Mouse (Mus musculus) intestine, postnatal 0 days (tissue): ENCODE results near the gene Lrrc17. TPM values are rescaled to one million over a fixed set of nuclear protein-coding genes. Genes with fewer than 3 reads are reported as not detected.

Experiments used
- ATAC-seq: fragments of 200-750 bp; cut with Nextera tagmentation; 2 replicates; pipeline ENCODE4 v1.8.0; 2017; ENCODE audit warnings: mild to moderate bottlenecking, moderate TSS enrichment, moderate library complexity
- H3K27ac ChIP-seq: fragments of 300-500 bp; sonication (generic); 2 replicates; pipeline ENCODE4 v1.5.1; 2014; ENCODE audit warnings: mild to moderate bottlenecking, low read depth, low read length, moderate library complexity
- H3K27me3 ChIP-seq: fragments of 300-500 bp; sonication (generic); replicated peaks from 2 replicates; pipeline ENCODE4 v1.6.1; 2014; ENCODE audit warnings: low read length, mixed read lengths; ENCODE audit not compliant: control insufficient read depth, insufficient read depth
- H3K36me3 ChIP-seq: fragments of 300-500 bp; sonication (generic); 2 replicates; pipeline ENCODE4 v1.6.1; 2014; ENCODE audit warnings: mild to moderate bottlenecking, moderate library complexity; ENCODE audit not compliant: control insufficient read depth, insufficient read depth
- H3K4me1 ChIP-seq: fragments of 300-500 bp; sonication (generic); replicated peaks from 2 replicates; pipeline ENCODE4 v1.6.1; 2014; ENCODE audit warnings: antibody characterized with exemption, low read length, mixed read lengths; ENCODE audit not compliant: control insufficient read depth, insufficient read depth
- H3K4me2 ChIP-seq: fragments of 300-500 bp; sonication (generic); replicated peaks from 2 replicates; pipeline ENCODE4 v1.6.1; 2014; ENCODE audit warnings: low read depth, mild to moderate bottlenecking, moderate library complexity
- H3K4me3 ChIP-seq: fragments of 300-500 bp; sonication (generic); 2 replicates; pipeline ENCODE4 v1.5.1; 2014; ENCODE audit warnings: low read depth, low read length
- H3K9ac ChIP-seq: fragments of 300-500 bp; sonication (generic); 2 replicates; pipeline ENCODE4 v1.6.1; 2014; ENCODE audit warnings: mild to moderate bottlenecking, low read depth, low read length
- H3K9me3 ChIP-seq: fragments of 300-500 bp; sonication (generic); 2 replicates; pipeline ENCODE4 v1.6.1; 2016; ENCODE audit warnings: mixed run types; ENCODE audit not compliant: control insufficient read depth
- CTCF ChIP-seq: sonication (generic); IDR thresholded peaks from 2 replicates; pipeline ENCODE4 v1.5.1; 2016; ENCODE audit warnings: low read depth, mild to moderate bottlenecking, control low read depth, antibody characterized with exemption, moderate library complexity
- WGBS: fragments of 180-500 bp; shearing (Covaris S2); extraction: QIAGEN DNeasy Blood & Tissue Kit; methylation state at CpG from one replicate; pipeline ENCODE4 v1.1.7; 2014; 5-methylcytosine and 5-hydroxymethylcytosine counted together
- polyA plus RNA-seq: library from polyadenylated mRNA; unstranded; fragments of >200 nt; fragmentation: Nextera tagmentation; extraction: Ambion mirVana; gene quantifications from 2 replicates; pipeline ENCODE4 v1.2.1, GENCODE M21; 2015

The Lrrc17 gene
- polyA plus RNA-seq, 1 experiment from 2014 or later: 10.3 TPM

DNA sequence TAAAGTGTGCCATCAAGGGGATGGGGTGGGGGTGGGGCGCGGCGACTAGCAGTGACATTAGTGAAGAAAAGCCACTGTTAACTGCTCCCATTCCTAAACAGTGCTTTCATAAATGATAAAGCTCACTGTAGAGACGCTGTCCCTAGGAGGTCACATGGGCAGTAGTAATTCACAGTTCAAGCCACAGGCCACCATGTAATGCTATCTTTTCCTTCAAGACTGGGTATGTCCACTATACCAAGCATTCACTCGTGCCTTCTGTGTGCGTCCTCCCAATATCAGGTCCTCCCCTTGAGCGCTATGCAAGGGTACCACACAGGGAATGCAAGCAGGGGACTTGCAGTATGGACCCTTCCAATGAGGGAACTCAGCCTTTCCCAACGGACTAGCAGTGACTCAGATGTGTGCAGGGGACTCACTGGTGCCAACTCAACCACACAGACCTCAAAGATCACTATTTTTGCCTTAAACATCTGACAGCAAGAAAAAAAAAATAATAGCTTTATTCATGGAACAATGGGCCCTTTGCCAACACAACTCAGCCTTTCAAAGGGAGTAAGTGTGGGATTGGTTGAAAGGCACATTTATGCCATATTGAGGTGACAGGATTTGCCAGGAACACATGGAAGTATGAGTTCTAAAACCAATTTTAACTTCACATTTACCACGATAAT lies 22.2 kb downstream of the Lrrc17 start:
- H3K9ac ChIP-seq: no peak overlapping the region
- H3K9me3 ChIP-seq: no peaks in the 10 kb centered on the region
- H3K27ac ChIP-seq: no peak overlapping the region
- no peak overlapping the region for H3K4me3 ChIP-seq
- WGBS: 94% methylated on average over 9 of the region's 9 CpGs
- no peaks in the 10 kb centered on the region for H3K4me1 ChIP-seq
- no peak for ATAC-seq
- no peak for TF ChIP-seq CTCF
- H3K36me3 ChIP-seq: no peaks in the 10 kb centered on the region
- no peaks in the 10 kb centered on the region for H3K27me3 ChIP-seq
- H3K4me2 ChIP-seq: no peak overlapping the region

DNA sequence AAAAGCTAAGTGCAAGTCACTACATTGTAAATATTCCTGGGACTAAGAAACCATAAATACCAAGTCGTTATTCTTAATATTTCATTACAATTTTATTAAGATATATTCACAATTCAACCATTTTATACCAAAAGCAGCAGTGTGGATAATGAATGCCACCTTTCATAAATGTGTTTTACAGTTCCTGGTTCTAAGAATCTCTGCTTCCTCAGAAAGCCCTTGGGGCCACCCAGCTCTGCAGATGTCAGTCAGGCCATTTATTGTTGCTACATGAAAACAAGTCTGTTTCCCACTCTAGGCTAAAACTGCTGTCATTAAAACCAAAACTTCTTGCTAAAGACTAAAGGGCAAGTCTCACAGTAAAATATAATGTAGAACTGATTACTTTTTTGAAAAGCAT lies 24.4 kb downstream of the Lrrc17 start:
- ATAC-seq: no peak
- no peak overlapping the region for H3K4me2 ChIP-seq
- H3K27me3 ChIP-seq: no peaks in the 10 kb centered on the region
- no peak overlapping the region for H3K4me3 ChIP-seq
- WGBS: 74% methylated on average over 1 of the region's 1 CpGs
- no peak overlapping the region for H3K9ac ChIP-seq
- H3K36me3 ChIP-seq: no peaks in the 10 kb centered on the region
- no peaks in the 10 kb centered on the region for H3K9me3 ChIP-seq
- TF ChIP-seq CTCF: no peak
- no peak overlapping the region for H3K27ac ChIP-seq
- H3K4me1 ChIP-seq: no peaks in the 10 kb centered on the region

DNA sequence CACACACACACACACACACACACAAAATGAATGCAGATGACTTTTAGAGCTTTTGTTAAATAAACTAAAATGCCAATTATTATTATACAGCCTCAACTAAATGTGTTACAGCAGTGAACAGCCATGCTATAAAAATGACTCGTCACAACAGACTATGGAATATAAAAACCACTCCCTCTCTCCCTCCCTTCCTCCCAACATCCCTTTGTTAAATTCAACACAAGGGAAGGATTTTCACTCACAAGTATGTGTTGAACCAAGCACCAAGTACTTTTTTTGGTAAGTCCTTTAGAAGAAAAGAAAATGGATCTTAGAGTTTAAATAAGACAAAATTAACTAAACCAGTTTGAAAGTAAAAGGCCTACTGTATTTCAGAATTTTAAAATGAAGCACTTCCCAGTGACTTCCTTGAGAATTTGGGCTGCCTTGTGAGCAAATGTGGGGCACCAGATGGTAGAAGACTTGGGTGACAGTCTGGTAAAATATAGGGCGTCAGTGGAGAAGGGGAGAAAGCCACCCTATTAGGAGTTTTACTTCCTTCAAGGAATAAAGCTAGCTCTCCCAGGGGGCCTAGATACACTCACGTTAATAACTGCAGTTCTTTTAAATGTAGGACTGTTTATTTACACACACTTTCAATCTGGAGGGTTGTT lies 29.5 kb downstream of the Lrrc17 start:
- no peak overlapping the region for H3K4me3 ChIP-seq
- no peak overlapping the region for H3K4me2 ChIP-seq
- no peaks in the 10 kb centered on the region for H3K9me3 ChIP-seq
- no peak overlapping the region for H3K9ac ChIP-seq
- H3K27ac ChIP-seq: no peak overlapping the region
- H3K36me3 ChIP-seq: no peaks in the 10 kb centered on the region
- no peak for TF ChIP-seq CTCF
- 64% methylated on average over 3 of the region's 3 CpGs for WGBS
- H3K27me3 ChIP-seq: no peaks in the 10 kb centered on the region
- ATAC-seq: no peak
- H3K4me1 ChIP-seq: no peaks in the 10 kb centered on the region

DNA sequence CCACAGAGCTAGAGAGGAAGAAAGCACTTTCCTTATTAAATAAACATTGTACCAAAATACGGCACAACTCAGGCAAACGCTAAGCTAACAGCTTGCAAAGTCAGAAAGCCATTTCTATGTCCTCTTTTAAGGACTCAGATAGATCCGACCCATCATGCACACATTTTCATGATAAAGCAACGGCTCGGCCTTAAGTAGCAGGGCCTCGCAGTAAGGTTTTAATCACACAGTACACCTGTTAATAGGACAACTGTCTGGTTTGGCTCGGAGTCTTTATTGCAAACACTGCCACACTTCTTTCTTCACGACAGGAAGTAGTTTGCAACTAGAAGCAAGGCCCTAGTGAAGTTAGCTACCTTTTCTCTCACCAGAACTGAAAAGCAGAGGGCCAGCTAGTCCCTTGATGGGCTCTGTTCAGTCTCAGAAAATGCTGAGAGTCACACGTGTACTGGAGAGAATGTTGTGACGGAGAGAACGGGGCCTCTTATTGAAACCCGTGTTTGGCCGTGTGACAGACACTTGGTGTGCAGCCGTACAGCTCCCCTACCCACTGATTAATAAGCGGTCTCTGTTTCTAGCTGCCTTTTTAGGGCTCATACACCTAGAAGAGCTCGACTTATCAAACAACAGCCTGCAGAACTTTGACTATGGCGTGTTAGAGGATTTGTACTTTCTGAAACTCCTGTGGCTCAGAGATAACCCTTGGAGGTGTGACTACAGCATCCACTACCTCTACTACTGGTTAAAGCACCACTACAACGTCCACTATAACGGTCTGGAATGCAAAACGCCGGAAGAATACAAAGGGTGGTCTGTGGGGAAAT lies 31.2 kb downstream of the Lrrc17 start:
- no peak for ATAC-seq
- Histone ChIP-seq H3K36me3 (no peaks in the 10 kb centered on the region), H3K4me3 (no peak overlapping the region), H3K27ac (no peak overlapping the region), H3K9me3 (no peaks in the 10 kb centered on the region), H3K9ac (no peak overlapping the region), H3K4me1 (no peaks in the 10 kb centered on the region), H3K4me2 (no peak overlapping the region), H3K27me3 (no peaks in the 10 kb centered on the region)
- 73% methylated on average over 21 of the region's 21 CpGs for WGBS
- no peak for TF ChIP-seq CTCF

DNA sequence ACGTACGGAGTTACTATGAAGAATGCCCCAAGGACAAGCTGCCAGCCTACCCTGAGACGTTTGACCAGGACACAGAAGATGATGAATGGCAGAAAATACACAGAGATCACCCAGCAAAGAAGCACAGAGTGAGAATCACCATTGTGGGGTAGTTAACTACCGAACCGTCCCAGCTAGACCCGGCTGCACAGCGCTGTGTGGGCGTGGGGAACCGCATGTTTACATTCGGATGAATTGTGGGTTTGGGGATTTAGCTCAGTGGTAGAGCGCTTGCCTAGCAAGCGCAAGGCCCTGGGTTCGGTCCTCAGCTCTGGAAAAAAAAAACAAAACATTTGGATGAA lies 31.8 kb downstream of the Lrrc17 start:
- H3K9me3 ChIP-seq: no peaks in the 10 kb centered on the region
- 79% methylated on average over 13 of the region's 13 CpGs for WGBS
- H3K9ac ChIP-seq: no peak overlapping the region
- H3K27ac ChIP-seq: no peak overlapping the region
- no peak for TF ChIP-seq CTCF
- no peaks in the 10 kb centered on the region for H3K4me1 ChIP-seq
- no peak overlapping the region for H3K4me3 ChIP-seq
- no peak for ATAC-seq
- no peak overlapping the region for H3K4me2 ChIP-seq
- no peaks in the 10 kb centered on the region for H3K27me3 ChIP-seq
- H3K36me3 ChIP-seq: no peaks in the 10 kb centered on the region

DNA sequence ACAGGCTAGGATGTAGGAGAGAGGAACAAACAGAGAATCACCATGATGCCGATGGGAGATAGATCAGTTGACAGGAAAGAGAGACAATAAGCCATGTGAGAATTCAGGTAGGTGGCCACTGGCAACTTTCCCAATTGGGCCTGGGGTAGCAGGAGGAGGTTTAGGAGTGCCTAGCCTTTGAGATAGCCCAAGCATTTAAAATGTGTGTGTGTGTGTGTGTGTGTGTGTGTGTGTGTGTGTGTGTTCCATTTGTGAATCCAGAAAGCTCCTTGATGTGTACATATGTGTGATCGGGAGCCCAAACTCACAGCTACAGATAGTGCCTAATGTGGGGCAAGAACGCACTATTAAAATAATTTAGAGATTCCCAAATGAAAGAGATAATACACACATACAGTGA lies 34.8 kb downstream of the Lrrc17 start:
- no peaks in the 10 kb centered on the region; the same call in 1 of the 2 replicates for H3K27me3 ChIP-seq
- no peak overlapping the region for H3K9ac ChIP-seq
- no peak for TF ChIP-seq CTCF
- no peaks in the 10 kb centered on the region for H3K9me3 ChIP-seq
- H3K36me3 ChIP-seq: no peaks in the 10 kb centered on the region
- H3K4me3 ChIP-seq: no peak overlapping the region
- no peak overlapping the region for H3K4me2 ChIP-seq
- H3K27ac ChIP-seq: no peak overlapping the region
- WGBS: 89% methylated on average over 3 of the region's 3 CpGs
- no peaks in the 10 kb centered on the region for H3K4me1 ChIP-seq
- no peak for ATAC-seq
